Mouse (Mus musculus) gastrocnemius, adult 2 months (tissue): Measurements from ENCODE around the gene Plxnb1. TPM values are rescaled to one million over a fixed set of nuclear protein-coding genes. Genes with fewer than 3 reads are reported as not detected.

Source experiments
- DNase-seq: peaks from one replicate; pipeline ENCODE4 v3.0.0; 2022
- H3K27ac ChIP-seq: fragments of 200-600 bp; 2 replicates; pipeline ENCODE4 v1.8.1; 2022; ENCODE audit warnings: mild to moderate bottlenecking
- H3K4me3 ChIP-seq: fragments of 200-600 bp; 2 replicates; pipeline ENCODE4 v1.8.1; 2022; ENCODE audit warnings: mild to moderate bottlenecking, moderate library complexity
- CTCF ChIP-seq: fragments of 200-600 bp; IDR thresholded peaks from 2 replicates; pipeline ENCODE4 v1.8.1; 2022; ENCODE audit warnings: antibody characterized with exemption, mild to moderate bottlenecking, moderate library complexity
- intact Hi-C: fragments of 180-260 bp; cut with DNase I; formaldehyde crosslinking; loops from one replicate; pipeline ENCODE4 v1.15.1; 2025
- total RNA-seq, 2 experiments: library from RNA; stranded (reverse); gene quantifications; 2 replicates each; pipeline ENCODE4 v1.2.3; 2021

The Plxnb1 gene
- total RNA-seq, 2 experiments from 2014 or later: 0.54 to 1.1 TPM

DNA sequence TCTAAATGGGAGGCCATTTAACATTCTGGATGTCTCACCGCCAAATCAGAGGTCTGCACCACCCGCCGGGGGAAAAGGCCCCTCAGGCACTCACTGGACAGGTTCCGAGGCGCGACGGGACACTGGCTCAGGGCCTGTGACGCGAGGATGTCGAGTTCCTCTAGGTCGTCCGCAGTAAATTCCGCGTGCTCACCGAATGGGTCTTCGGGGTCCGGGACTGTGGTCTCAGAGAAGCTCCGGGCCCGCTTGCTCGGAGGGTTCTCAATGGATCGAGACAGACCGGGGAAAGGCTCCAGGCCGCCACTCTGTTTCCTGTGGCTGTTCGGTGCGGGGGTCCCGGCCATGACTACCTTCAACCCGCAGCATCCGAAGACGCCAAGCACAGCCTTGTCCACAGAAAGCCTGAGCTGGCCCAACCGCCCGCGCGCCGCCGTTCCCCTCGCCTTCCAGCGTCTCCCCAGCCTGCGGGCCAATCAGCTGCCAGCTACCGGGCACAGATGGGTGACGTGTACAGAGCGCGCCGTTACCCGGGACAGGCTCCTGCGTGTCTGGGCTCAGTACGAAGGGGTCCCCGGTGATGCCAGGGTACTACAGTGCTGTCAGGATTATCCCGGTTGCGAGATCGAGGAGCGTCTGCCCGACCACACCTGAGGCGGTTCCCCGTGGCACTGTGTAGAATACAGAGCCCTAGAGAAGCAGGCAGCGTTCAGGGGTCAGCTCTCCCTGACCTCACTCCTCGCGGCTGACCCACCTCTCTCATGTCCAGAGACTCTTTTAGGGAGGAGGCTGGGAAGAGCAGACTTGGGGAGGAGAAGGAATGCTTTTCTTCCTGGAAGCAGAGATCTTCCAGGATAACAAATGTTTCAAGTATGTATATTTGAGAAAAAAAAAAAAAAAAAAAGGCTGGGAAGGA is 21.3 kb upstream of the Plxnb1 start, which contains the start of gene Atrip:
Gene Atrip (minus strand): TSS at position 464 of the 913 bp plus-strand sequence.
- intact Hi-C loops: no loop called here
- DNase-seq: peak; percentile 95
- TF ChIP-seq CTCF: no peak
- H3K4me3 ChIP-seq: peak within 1 kb of the TSS; percentile 98
- peak within 1 kb of the TSS; percentile 93 for H3K27ac ChIP-seq

DNA sequence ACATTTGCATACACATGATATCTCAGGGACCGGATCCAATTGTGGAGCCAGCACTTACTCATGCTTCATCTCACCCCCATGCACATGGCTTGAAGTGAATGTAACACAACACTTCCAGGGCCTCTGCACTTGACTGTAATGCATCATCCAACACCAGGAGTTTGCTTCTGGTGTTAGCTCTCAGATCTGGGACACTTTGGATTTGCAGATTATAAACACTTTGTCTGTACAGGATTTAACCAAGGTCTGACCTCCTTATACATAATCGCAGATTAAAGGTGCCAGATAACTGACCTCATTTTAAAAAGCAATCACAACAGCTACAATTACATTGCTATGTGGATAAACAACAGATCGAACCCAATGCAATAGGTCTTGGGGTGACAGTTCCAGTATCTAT is 14.7 kb upstream of the Plxnb1 start:
- no peak for TF ChIP-seq CTCF
- Histone ChIP-seq H3K4me3 (no peak overlapping the region), H3K27ac (no peak overlapping the region)
- DNase-seq: no peak
- intact Hi-C loops: no loop called here

DNA sequence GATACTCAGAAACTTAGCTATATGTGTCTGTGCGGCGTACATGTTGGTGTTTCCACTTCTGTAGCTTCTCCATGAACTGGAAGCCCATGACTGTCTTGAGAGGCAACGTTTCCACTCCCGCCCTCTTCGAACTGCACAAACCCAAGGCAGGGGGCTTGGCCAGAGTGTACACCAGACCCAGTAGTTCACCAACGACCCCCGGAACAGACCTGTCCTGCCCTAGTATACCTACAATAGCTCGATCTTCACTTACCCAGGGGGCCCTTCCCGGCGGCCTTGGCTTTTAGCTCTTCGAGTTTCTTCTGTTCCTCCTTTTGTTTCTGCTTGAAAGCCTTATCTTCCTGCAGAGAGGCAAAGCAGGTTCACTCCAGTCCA is 13.5 kb upstream of the Plxnb1 start:
- H3K27ac ChIP-seq: peak overlapping the region; percentile 90
- TF ChIP-seq CTCF: no peak
- DNase-seq: no peak
- H3K4me3 ChIP-seq: peak overlapping the region; percentile 95
- intact Hi-C loops: no loop called here

DNA sequence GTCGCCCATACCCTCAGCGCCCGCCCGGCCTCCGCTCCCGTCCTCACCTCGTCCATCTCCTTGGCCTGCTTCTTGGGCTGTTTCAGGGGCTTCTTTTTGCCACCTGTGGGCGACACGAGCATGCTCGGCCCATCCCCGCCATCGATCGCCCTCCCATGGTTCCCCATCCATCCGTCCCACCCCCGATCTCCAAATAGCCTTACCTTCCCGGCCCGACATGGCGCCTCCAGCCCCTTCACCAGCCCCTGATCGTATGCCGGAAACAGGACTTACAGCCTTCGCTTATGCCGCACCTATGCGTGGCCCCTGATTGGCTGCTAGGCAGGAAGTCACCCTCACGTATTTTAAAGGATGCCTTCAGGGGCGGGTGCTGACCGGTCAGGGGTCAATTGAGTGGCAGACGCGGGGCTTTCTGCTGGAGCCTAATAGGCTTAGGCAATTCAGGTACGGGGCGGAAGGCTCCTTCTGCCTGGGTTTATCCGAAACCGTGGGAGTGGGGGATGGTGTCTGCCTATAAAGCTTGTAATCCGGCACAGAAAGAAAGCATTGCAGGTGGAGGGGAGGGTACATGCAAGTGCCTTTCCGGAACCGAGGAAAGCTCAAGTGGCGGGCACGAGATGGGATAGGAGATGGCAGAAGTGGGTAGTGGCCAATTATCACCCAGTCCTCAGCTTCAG is 12.9 kb upstream of the Plxnb1 start, which contains the start of the genes Ccdc51 and Tma7:
Gene Ccdc51 (plus strand): TSS at position 370 of the 677 bp plus-strand sequence.
Gene Tma7 (minus strand): TSS at position 464 of the 677 bp plus-strand sequence.
- intact Hi-C loops: no loop called here
- TF ChIP-seq CTCF: no peak
- peak; percentile 89 for DNase-seq
- H3K4me3 ChIP-seq: peak within 1 kb of the TSS; percentile 95
- peak within 1 kb of the TSS; percentile 90 for H3K27ac ChIP-seq

DNA sequence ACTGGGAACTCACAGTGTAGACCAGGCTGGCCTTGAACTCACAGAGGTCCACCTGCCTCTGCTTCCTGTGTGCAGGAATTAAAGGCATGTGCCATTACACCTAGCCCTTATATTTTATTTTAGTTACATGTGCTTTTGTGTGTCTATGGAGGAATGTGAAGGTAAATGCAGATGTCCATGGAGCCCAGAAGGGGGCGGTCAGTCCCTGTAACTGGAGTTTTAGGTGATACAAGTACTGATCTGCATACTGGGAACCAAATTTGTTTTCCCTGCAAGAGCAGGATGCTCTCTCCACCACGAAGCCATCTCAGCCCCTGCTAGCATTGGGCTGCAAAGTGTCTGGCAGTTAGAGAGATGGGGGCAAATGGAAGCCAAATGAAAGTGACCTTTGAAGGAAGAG is 10.3 kb upstream of the Plxnb1 start:
- Histone ChIP-seq H3K4me3 (no peak overlapping the region), H3K27ac (no peak overlapping the region)
- peak; percentile 45; the same call in 1 of the 2 replicates for TF ChIP-seq CTCF
- peak; percentile 13 for DNase-seq
- intact Hi-C loops: no loop called here

DNA sequence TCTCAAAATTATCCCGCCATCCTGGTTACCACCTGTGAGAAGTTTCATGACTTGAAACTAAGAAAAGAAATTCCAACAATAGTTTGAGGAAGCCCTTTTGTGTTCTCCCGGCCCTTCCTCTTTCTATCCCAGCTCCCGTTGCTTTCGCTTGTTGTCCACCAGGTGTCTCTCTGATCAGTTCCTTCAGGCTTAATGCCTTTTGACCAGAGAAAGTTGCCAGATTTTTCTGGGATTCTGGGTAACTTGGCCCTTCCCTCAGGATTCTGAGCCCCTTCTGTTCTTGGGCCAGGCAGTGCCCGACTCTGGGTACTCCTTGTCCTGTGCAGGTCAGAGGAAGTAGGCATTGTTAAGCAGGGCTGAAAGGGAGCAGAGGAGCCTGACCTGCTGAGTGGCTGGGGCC is 7.2 kb upstream of the Plxnb1 start:
- peak; percentile 23 for DNase-seq
- Histone ChIP-seq H3K27ac (peak overlapping the region; percentile 32), H3K4me3 (peak overlapping the region; percentile 28; the same call in 1 of the 2 replicates)
- intact Hi-C loops: loop anchor here (2.0 kb wide), 1 partner anchor 33 kb away; no protein-coding TSS in a partner anchor
- TF ChIP-seq CTCF: peak; percentile 70

DNA sequence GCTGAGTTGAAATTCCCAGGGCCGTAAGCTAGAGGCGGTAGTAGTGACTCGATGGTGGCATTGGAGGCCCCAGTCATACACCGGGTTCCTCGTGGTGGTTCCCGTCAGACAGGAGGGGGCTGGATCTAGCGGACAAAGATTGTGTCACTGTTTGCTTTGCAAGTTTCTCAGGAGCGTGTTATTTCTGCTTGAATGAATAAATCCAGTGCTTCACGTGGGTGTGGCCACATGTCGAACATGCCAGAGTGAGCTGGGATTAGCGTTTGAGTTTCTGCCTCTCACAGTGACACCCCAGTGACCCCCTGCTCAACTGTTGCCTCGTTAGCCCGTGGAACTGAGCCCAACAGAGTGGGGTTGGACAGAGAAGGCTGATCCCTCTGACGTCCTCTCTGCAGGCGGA is 4.7 kb upstream of the Plxnb1 start:
- Histone ChIP-seq H3K27ac (no peak overlapping the region), H3K4me3 (no peak overlapping the region)
- TF ChIP-seq CTCF: no peak
- intact Hi-C loops: no loop called here
- peak; percentile 12 for DNase-seq

DNA sequence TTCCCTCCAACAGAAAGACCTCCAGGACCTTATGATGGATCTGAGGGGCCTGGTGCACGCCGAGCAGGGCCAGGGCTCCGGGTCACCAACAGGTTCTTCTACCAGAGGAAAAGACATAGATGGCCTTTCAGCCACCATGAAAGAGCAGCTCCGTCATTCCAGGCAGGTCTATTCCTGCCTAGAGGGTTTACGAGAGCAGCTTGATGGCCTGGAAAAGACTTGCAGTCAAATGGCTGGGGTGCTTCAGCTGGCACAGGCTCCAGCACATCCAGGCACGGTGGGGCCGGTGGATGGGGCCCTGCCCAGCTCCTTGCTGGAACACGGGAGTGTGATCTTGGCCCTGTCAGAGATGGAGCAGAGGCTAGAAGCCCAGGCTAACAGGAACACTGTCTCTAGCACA is 3.4 kb upstream of the Plxnb1 start:
- DNase-seq: peak; percentile 14
- intact Hi-C loops: no loop called here
- Histone ChIP-seq H3K4me3 (no peak overlapping the region), H3K27ac (no peak overlapping the region)
- TF ChIP-seq CTCF: no peak

DNA sequence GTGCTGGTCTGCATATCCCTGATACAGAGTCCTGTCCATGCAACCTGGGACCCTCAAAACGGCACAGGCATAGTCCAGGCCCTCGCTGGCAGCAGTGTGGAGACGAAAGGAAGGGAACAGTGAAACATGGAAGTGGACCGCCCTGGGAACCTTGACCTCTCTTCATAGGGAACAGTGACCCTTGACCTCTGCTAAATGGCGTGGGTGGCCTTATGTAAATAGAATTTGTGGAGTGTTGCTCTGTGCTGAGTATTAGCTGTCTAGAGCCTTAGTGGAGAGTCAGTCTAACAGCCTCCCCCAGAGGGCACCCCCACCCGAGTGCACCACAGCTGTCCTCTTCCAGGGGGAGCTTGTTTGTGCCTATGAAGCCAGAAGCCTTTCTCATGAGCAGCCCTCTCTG is 2.4 kb upstream of the Plxnb1 start:
- TF ChIP-seq CTCF: no peak
- Histone ChIP-seq H3K27ac (no peak overlapping the region), H3K4me3 (no peak overlapping the region)
- intact Hi-C loops: no loop called here
- DNase-seq: peak; percentile 10

DNA sequence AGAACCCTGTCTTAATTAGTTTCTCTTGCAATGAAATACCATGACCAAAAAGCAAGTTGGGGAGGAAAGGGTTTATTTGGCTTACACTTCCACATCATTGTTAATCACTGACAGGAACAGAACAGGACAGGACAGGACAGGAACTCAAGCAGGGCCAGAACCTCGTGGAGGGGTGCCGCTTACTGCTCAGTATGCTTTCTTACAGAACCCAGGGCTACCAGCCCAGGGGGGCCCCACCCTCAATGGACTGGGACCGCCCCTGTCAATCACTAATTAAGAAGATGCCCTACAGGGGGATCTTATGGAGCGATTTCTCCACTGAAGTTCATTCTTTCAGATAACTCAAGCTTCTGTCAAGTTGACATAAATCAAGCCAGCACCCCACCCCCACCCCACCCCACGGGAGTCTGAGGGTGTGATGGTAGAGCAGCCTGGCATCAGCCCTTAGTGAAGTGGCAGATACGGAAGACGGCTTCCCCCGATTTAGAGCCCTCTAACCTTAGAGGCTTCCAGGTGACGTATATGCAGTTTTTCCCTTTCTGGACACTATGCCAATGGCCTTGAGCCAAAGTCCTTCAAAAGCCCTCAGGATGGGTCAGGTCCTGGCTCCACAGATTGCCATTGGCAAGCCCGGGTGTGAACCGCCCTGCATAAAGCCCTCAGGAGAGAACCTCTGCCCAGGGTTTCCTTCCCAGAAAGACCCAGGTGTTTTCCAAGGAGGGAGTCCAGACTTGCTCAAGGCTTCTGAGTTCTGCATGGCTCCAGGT is 1.2 kb upstream of the Plxnb1 start:
- no peak for TF ChIP-seq CTCF
- Histone ChIP-seq H3K27ac (no peak overlapping the region), H3K4me3 (no peak overlapping the region)
- DNase-seq: peak; percentile 15
- intact Hi-C loops: no loop called here

DNA sequence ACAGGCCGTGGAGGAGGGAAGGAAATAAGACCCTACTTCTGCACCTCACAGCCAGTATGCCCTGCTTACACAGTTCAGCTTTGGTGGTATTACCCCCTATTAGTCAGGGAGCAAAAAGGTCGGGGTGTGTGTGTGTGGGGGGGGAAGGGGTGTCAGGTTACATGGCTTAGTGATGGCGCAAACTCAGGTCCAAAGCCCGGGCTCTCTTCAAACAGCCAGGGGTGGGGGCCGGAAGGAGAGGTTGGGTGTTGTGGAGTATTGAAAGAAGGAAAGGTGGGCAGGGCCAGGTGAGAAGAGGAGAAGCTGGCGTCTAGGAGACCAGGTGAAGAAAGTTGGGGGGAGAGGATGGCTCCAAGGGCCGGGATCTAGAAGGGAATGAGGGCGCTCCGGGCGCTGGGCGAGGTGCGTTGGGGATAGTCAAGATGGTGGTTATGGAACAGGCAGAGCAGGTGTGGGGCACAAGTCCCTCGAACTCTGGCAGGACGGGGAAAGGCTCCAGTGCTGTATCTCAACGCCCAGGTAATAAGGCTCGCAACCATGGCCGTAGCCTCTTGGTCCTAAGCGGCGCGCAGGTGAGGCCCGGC is 544 bp upstream of the Plxnb1 start:
- DNase-seq: peak; percentile 21
- intact Hi-C loops: no loop called here
- TF ChIP-seq CTCF: no peak
- Histone ChIP-seq H3K4me3 (peak overlapping the region; percentile 87), H3K27ac (peak overlapping the region; percentile 80)

DNA sequence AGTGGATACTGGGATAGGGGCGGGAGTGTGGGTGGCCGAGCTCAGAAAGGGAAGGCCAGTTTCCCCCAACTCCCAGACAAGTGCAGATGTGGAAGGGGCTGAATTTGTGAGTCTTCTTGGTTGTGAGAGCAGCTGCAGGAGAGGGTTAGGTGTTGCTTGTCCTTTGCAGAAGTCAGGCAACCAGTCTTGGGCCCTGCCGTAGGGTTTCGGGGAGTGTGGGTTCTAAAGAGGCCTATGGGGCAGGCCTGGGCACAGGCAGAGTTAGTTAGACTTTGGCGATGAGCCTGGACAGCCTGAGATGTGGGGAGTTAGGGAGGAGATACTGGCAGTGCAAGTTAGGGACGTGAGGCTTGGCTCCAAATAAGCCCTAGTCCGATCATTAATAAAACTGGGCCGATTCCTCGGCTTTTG is 1.1 kb downstream of the Plxnb1 start:
- intact Hi-C loops: no loop called here
- no peak for TF ChIP-seq CTCF
- H3K4me3 ChIP-seq: peak overlapping the region; percentile 87
- DNase-seq: no peak
- H3K27ac ChIP-seq: peak overlapping the region; percentile 80
